Mouse (Mus musculus) mouse embryonic stem cell (cell line): ENCODE data around the gene Ppp1r11.

ENCODE experiments used
- in situ Hi-C, 2 experiments: fragments of 300-500 bp; cut with MboI; formaldehyde crosslinking; loops; 1 replicate in 1 of 2; 3 replicates in 1 of 2; pipeline ENCODE4 v1.14.3; 2019 to 2020; ENCODE audit warnings: low sequenced_read_pairs in 2 of 2, low pct_unique_long_range_greater_than_20kb in 1 of 2, mixed read lengths in 1 of 2; ENCODE audit not compliant: unreplicated experiment in 1 of 2

Gene Ppp1r11

DNA sequence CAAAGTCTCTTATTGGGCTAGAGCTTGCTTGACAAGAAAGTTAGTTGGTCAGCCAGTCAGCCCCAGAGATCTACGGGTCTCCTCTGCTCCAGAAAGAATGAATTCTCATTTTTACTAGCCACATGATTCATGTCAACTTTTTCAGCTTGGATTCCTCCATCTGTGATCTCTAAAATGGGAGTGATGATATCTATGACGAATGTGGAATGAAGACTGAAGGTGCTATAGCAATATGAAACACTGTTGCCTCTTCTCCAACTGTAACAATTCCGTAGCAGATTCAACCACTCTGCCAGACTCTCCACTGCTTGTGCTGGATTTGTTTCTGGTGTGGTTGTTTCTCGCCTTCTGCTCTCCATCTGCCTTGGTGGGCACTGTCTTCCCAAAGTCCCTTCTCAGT, 20.4 kb downstream of the Ppp1r11 start:
- in situ Hi-C loops: no loop called here

- in situ Hi-C loops: no loop called here
These were observed 21.3 kb downstream of the Ppp1r11 start for GRCm38 (mm10) chr17:36930233-36930632.

- in situ Hi-C loops: no loop called here
These were observed 22.2 kb downstream of the Ppp1r11 start for GRCm38 (mm10) chr17:36929236-36929932.

GRCm38 (mm10) chr17:36927496-36928120, 23.9 kb downstream of the Ppp1r11 start:
- in situ Hi-C loops: no loop called here

GRCm38 (mm10) chr17:36923491-36923890, 28.1 kb downstream of the Ppp1r11 start:
- in situ Hi-C loops: no loop called here

GRCm38 (mm10) chr17:36922715-36923114, 28.8 kb downstream of the Ppp1r11 start:
- in situ Hi-C loops: no loop called here

GRCm38 (mm10) chr17:36920239-36920638, 31.3 kb downstream of the Ppp1r11 start:
- in situ Hi-C loops: no loop called here

DNA sequence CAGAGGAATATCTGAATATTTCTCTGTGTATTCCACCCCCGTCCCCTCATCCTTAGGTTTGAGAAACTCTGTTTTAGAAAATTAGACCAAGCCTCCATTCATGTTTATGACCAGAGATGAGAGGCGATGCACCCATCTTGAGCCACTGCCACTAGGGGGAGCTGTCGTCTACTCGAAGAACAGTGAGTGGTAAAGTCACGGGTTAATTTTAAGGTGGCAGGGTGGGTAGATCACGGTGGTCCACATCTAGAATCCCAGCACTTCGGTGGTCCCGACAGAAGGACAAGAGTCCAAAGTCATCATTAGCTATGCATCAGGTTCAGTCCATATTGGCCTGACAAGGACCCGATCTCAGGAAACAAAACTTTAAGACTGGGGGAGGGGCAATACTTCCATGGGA, 36.5 kb downstream of the Ppp1r11 start:
- in situ Hi-C loops: no loop called here

GRCm38 (mm10) chr17:36914108-36914507, 37.4 kb downstream of the Ppp1r11 start:
- in situ Hi-C loops: no loop called here

- in situ Hi-C loops: no loop called here
These were observed 39.5 kb downstream of the Ppp1r11 start for GRCm38 (mm10) chr17:36912031-36912430.

DNA sequence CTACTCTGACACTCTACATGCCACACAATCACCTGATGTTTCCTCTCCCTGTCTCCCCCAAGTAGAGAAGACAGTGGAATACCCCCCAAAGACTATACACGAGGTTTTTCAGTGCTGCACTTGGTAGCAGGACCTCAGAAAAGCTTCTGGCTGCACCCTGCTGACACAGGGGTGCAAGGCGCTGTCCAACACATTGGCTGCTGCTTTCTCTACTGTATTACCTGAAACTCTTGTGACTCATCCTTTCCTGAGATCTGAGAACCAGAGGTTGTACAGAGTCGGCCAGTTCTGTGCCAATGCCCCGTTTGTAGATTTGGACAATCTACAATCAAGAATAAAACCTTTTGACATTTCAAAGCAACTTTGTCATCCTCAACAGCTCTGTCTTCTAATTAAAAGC, 41.7 kb downstream of the Ppp1r11 start:
- in situ Hi-C loops: no loop called here

DNA sequence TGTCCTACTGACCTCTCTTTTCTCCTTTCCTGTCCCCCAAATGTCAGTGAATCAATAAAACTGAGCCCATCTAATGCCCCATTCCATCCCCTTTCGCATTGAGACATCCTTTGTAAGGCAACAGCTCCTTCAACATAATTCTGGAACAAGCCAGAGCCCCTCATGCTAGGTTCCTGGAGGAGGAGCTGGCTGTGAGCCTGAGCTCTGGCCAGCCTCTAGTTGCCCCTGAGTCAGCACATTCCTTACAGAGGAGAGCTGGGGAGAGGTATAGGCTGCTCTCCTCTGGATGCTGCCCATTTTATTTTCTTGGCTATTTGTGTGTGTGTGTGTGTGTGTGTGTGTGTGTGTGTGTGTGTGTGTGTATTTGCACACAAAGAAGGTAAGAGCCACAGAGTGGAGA, 43.3 kb downstream of the Ppp1r11 start:
- in situ Hi-C loops: no loop called here

DNA sequence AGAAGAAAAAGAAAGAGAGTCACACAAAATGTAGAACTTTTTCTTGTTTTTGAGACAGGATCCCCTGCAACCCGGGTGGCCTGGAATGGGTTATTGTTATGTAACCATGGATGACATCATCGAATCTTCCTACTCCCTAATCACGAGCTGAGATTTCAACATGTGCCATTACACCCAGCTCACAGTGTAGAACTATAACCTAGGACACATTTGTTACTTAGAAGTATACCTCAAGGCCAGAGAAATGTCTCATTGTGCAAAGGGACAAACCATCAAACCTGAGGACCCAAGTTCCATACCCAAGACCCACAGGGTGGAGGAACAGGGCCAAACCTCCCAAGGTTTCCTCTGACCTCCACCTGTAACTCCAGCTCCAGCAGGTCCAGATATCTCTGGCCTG, 47.9 kb downstream of the Ppp1r11 start:
- in situ Hi-C loops: no loop called here

- in situ Hi-C loops: no loop called here
These were observed 50.9 kb downstream of the Ppp1r11 start for GRCm38 (mm10) chr17:36900691-36901090.

- in situ Hi-C loops: no loop called here
These were observed 51.5 kb downstream of the Ppp1r11 start for GRCm38 (mm10) chr17:36900001-36900400.

DNA sequence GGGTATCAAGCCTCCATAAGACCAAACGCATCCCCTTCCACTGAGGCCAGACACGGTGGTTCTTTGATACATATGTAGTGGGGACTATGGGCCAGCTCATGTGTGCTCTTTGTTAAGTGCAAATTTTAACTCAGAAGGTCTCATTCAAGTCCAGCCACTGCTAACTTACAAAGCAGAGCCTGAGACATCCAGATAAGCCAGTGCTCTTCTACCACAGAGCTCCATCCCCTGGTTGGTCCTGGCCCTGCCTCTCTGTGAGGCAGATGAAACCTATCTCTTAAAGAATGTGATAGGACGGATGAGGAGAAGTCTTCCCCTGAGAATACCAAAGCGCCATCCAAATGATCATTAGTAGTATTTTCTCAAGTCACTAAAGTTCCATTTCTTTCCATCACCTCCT, 52.2 kb downstream of the Ppp1r11 start:
- in situ Hi-C loops: no loop called here
